In the genomic region with DNA sequence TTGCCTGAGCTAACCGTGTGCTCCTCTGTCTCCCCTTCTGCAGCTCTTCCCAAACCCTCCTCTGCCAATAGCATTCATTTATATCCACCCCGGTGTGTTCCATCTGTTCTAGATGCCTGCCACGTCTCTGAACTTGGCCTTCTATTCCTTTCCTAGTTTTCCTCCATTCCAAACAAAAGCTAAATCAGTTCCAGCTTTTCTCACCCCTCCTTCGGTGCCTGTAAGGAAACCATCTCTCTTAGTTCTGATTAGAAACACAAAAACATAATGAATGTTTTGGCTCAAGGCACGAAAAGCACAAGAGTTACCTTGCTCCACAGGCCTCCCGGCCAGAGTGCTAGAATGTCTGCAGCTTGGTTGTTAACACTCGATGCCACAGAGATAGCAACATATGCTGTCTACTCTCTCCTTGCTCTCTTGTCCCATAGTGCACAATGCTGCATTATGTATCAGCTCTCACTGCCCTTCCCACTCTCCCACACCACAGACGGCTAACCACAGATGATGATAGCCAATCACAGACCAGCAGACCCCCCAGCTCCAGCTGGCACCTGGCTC, we compare ENCODE assay signal across 11 mouse cellular contexts. TPM values are rescaled to one million over a fixed set of nuclear protein-coding genes. Genes with fewer than 3 reads are reported as not detected.
DNase-seq lines count a peak whose midpoint lies in the region; ATAC-seq and TF ChIP-seq lines count a peak whose summit lies in the region.
"Had no signal": no experiment of that assay in that cellular context is flagged by ENCODE, and none has a peak within 500 bp of the region (broad histone marks: within the 10 kb centered on the region; RNA-seq: fewer than 3 reads in every experiment).

Gene Rag1 (minus strand): TSS at position 388 of the 558 bp plus-strand sequence.
Gene B230118H07Rik (minus strand): TSS at position 419 of the 558 bp plus-strand sequence.

- no peak within 1 kb of the TSS for H3K4me3 ChIP-seq in hindbrain, embryonic 11.5 days (ENCODE audit: low read depth, low read length)
- H3K4me3 ChIP-seq in hindbrain, embryonic 13.5 days: no peak within 1 kb of the TSS
- no peak within 1 kb of the TSS; the same call in 1 of the 2 replicates for H3K4me3 ChIP-seq in embryonic facial prominence, embryonic 13.5 days
- no peak within 1 kb of the TSS for H3K4me3 ChIP-seq in neural tube, embryonic 15.5 days (replicated peaks)
- no peak within 1 kb of the TSS for H3K4me3 ChIP-seq in layer of hippocampus, adult 2 months
- H3K4me3 ChIP-seq in left cerebral cortex, adult 2 months: no peak within 1 kb of the TSS

- no peak for TF ChIP-seq CTCF in layer of hippocampus, adult 2 months (conservative IDR thresholded peaks at IDR 0.05)
- TF ChIP-seq CTCF in left cerebral cortex, adult 2 months (IDR thresholded peaks at IDR 0.05): no peak

- 47% methylated on average over 8 of the region's 8 CpGs for WGBS in hindbrain, embryonic 11.5 days
- 36% methylated on average over 8 of the region's 8 CpGs for WGBS in hindbrain, embryonic 13.5 days
- WGBS in embryonic facial prominence, embryonic 13.5 days: 17% methylated on average over 8 of the region's 8 CpGs
- 35% methylated on average over 8 of the region's 8 CpGs for WGBS in neural tube, embryonic 15.5 days

- ATAC-seq in hindbrain, embryonic 11.5 days (ENCODE audit: low FRiP score): no peak
- ATAC-seq in hindbrain, embryonic 13.5 days (ENCODE audit: low FRiP score): no peak
- ATAC-seq in embryonic facial prominence, embryonic 13.5 days (ENCODE audit: insufficient number of reproducible peaks, insufficient read depth, low FRiP score, low TSS enrichment, low read depth): peak; percentile 48; the same call in 1 of the 2 replicates
- ATAC-seq in neural tube, embryonic 15.5 days (ENCODE audit: low FRiP score): no peak

- H3K4me2 ChIP-seq in hindbrain, embryonic 11.5 days (replicated peaks; ENCODE audit: low read depth, low read length): no peak within 1 kb of the TSS
- H3K4me2 ChIP-seq in hindbrain, embryonic 13.5 days: no peak within 1 kb of the TSS
- H3K4me2 ChIP-seq in embryonic facial prominence, embryonic 13.5 days: peak within 1 kb of the TSS; percentile 41
- no peak within 1 kb of the TSS for H3K4me2 ChIP-seq in neural tube, embryonic 15.5 days

- no peak within 1 kb of the TSS for H3K27ac ChIP-seq in hindbrain, embryonic 11.5 days (ENCODE audit: low read depth, low read length)
- H3K27ac ChIP-seq in hindbrain, embryonic 13.5 days: no peak within 1 kb of the TSS
- peak within 1 kb of the TSS; percentile 69; the same call in 1 of the 2 replicates for H3K27ac ChIP-seq in embryonic facial prominence, embryonic 13.5 days
- no peak within 1 kb of the TSS for H3K27ac ChIP-seq in neural tube, embryonic 15.5 days (replicated peaks)
- no peak within 1 kb of the TSS for H3K27ac ChIP-seq in layer of hippocampus, adult 2 months
- H3K27ac ChIP-seq in left cerebral cortex, adult 2 months: no peak within 1 kb of the TSS

- H3K36me3 ChIP-seq in hindbrain, embryonic 11.5 days (ENCODE audit: control insufficient read depth, insufficient read depth, low read length): no peaks in the 10 kb centered on the region
- no peaks in the 10 kb centered on the region for H3K36me3 ChIP-seq in hindbrain, embryonic 13.5 days
- no peaks in the 10 kb centered on the region for H3K36me3 ChIP-seq in embryonic facial prominence, embryonic 13.5 days
- H3K36me3 ChIP-seq in neural tube, embryonic 15.5 days: no peaks in the 10 kb centered on the region

- H3K9ac ChIP-seq in hindbrain, embryonic 11.5 days (ENCODE audit: low read depth, low read length): no peak within 1 kb of the TSS
- no peak within 1 kb of the TSS for H3K9ac ChIP-seq in hindbrain, embryonic 13.5 days
- H3K9ac ChIP-seq in embryonic facial prominence, embryonic 13.5 days: 0 out of 2 replicates have a peak within 1 kb of the TSS, but pooled peaks have one; percentile 46
- H3K9ac ChIP-seq in neural tube, embryonic 15.5 days (replicated peaks): 0 out of 2 replicates have a peak within 1 kb of the TSS, but pooled peaks have one; percentile 14

- peak; percentile 14 for DNase-seq in hindbrain, embryonic 11.5 days (ENCODE audit: low spot score)
- peak; percentile 77 to 86 for DNase-seq in cerebellum, adult 18-20 months
- no peak for DNase-seq in layer of hippocampus, adult 2 months (ENCODE audit: low spot score in 2 of 2)
- no peak for DNase-seq in spleen, postnatal 10 days (ENCODE audit: low spot score in 2 of 2)
- DNase-seq in left cerebral cortex, adult 2 months (ENCODE audit: extremely low spot score in 1 of 2, low spot score in 2 of 2): no peak
- DNase-seq: kidney, postnatal 36 days; lung, postnatal 10 days had no signal

- no peaks in the 10 kb centered on the region for H3K9me3 ChIP-seq in hindbrain, embryonic 11.5 days (ENCODE audit: control insufficient read depth, low read length)
- H3K9me3 ChIP-seq in hindbrain, embryonic 13.5 days: no peaks in the 10 kb centered on the region
- H3K9me3 ChIP-seq in embryonic facial prominence, embryonic 13.5 days: no peaks in the 10 kb centered on the region
- no peaks in the 10 kb centered on the region for H3K9me3 ChIP-seq in neural tube, embryonic 15.5 days (replicated peaks)

- no peaks in the 10 kb centered on the region for H3K4me1 ChIP-seq in hindbrain, embryonic 11.5 days (replicated peaks; ENCODE audit: control insufficient read depth, insufficient read depth, low read length)
- peaks cover 18% of the 10 kb centered on the region for H3K4me1 ChIP-seq in hindbrain, embryonic 13.5 days (replicated peaks)
- H3K4me1 ChIP-seq in embryonic facial prominence, embryonic 13.5 days: peaks cover 24% of the 10 kb centered on the region
- H3K4me1 ChIP-seq in neural tube, embryonic 15.5 days: peaks cover 12% of the 10 kb centered on the region

- intact Hi-C loops in left cerebral cortex, adult 2 months (cut with DNase I): no loop called here

- no peaks in the 10 kb centered on the region for H3K27me3 ChIP-seq in hindbrain, embryonic 11.5 days (ENCODE audit: control insufficient read depth, insufficient read depth, low read length)
- H3K27me3 ChIP-seq in hindbrain, embryonic 13.5 days: no peaks in the 10 kb centered on the region
- H3K27me3 ChIP-seq in embryonic facial prominence, embryonic 13.5 days: no peaks in the 10 kb centered on the region; the same call in 1 of the 2 replicates
- no peaks in the 10 kb centered on the region for H3K27me3 ChIP-seq in neural tube, embryonic 15.5 days (replicated peaks)

RNA-seq across cellular contexts. Expression of gene Rag1, which starts in this region (rescaled TPM):
- polyA plus RNA-seq in hindbrain, embryonic 11.5 days (2014; fragmentation: Nextera tagmentation; extraction: Ambion mirVana): 0.39 and 0.59 TPM in 2 replicates
- polyA plus RNA-seq in hindbrain, embryonic 13.5 days (2015; fragmentation: Nextera tagmentation; extraction: Ambion mirVana): 0.09 TPM in 2 replicates
- polyA plus RNA-seq in embryonic facial prominence, embryonic 13.5 days (2015; fragmentation: Nextera tagmentation; extraction: Ambion mirVana): 0.10 and 0.12 TPM in 2 replicates
- 0.04 and 11.6 TPM in 2 replicates for polyA plus RNA-seq in neural tube, embryonic 15.5 days (2015; fragmentation: Nextera tagmentation; extraction: Ambion mirVana)
- under 1 TPM; 0.15 to 0.25 TPM for total RNA-seq in layer of hippocampus, adult 2 months (2021)
- under 1 TPM; 0.19 to 0.25 TPM for total RNA-seq in left cerebral cortex, adult 2 months (2021)
- total RNA-seq: ES-E14 had no signal

RNA-seq across cellular contexts. Expression of gene B230118H07Rik, which starts in this region (rescaled TPM):
- 69.9 and 72.5 TPM in 2 replicates for polyA plus RNA-seq in hindbrain, embryonic 11.5 days (2014; fragmentation: Nextera tagmentation; extraction: Ambion mirVana)
- 59.8 and 62.5 TPM in 2 replicates for polyA plus RNA-seq in hindbrain, embryonic 13.5 days (2015; fragmentation: Nextera tagmentation; extraction: Ambion mirVana)
- polyA plus RNA-seq in embryonic facial prominence, embryonic 13.5 days (2015; fragmentation: Nextera tagmentation; extraction: Ambion mirVana): 59.5 and 68.3 TPM in 2 replicates
- polyA plus RNA-seq in neural tube, embryonic 15.5 days (2015; fragmentation: Nextera tagmentation; extraction: Ambion mirVana): 50.1 and 53.8 TPM in 2 replicates
- 10 to 100 TPM; 32.0 to 32.3 TPM for total RNA-seq in layer of hippocampus, adult 2 months (2021)
- 10 to 100 TPM; 28.6 to 30.2 TPM for total RNA-seq in left cerebral cortex, adult 2 months (2021)

Comparison
In these comparisons a context has a peak if more than half of its experiments do, and no peak if none do; other contexts are left out.
1. DNase-seq: peak in hindbrain, embryonic 11.5 days (single experiment) and cerebellum, adult 18-20 months (2 of 2); none in layer of hippocampus, adult 2 months (0 of 2), spleen, postnatal 10 days (0 of 2) and left cerebral cortex, adult 2 months (0 of 2).
2. H3K9ac ChIP-seq: peak in embryonic facial prominence, embryonic 13.5 days (single experiment) and neural tube, embryonic 15.5 days (single experiment); none in hindbrain, embryonic 11.5 days (single experiment) and hindbrain, embryonic 13.5 days (single experiment).